Mouse (Mus musculus) embryonic facial prominence, embryonic 10.5 days (tissue): Measurements from ENCODE around the gene A1bg. TPM values are rescaled to one million over a fixed set of nuclear protein-coding genes. Genes with fewer than 3 reads are reported as not detected.

Experiments
- DNase-seq: peaks from one replicate; pipeline ENCODE4 v3.0.0-alpha.2; 2017; ENCODE audit warnings: low spot score
- H3K27ac ChIP-seq: fragments of 300-500 bp; sonication (generic); replicated peaks from 2 replicates; pipeline ENCODE4 v1.5.1; 2016; ENCODE audit warnings: mild to moderate bottlenecking
- H3K27me3 ChIP-seq: fragments of 300-500 bp; sonication (generic); replicated peaks from 2 replicates; pipeline ENCODE4 v1.6.1; 2016; ENCODE audit warnings: low read depth, mild to moderate bottlenecking; ENCODE audit not compliant: poor library complexity, severe bottlenecking
- H3K36me3 ChIP-seq: fragments of 300-500 bp; sonication (generic); replicated peaks from 2 replicates; pipeline ENCODE4 v1.6.1; 2016; ENCODE audit warnings: mild to moderate bottlenecking, moderate library complexity
- H3K4me1 ChIP-seq: fragments of 300-500 bp; sonication (generic); 2 replicates; pipeline ENCODE4 v1.6.1; 2016
- H3K4me3 ChIP-seq: fragments of 300-500 bp; sonication (generic); 2 replicates; pipeline ENCODE4 v1.5.1; 2016; ENCODE audit warnings: mild to moderate bottlenecking, moderate library complexity
- H3K9me3 ChIP-seq: fragments of 300-500 bp; sonication (generic); 2 replicates; pipeline ENCODE4 v1.6.1; 2016; ENCODE audit warnings: mild to moderate bottlenecking
- WGBS: fragments of 180-500 bp; shearing (Covaris S2); methylation state at CpG from one replicate; pipeline ENCODE4 v1.1.7; 2016; 5-methylcytosine and 5-hydroxymethylcytosine counted together
- polyA plus RNA-seq: library from polyadenylated mRNA; unstranded; fragments of >200 nt; fragmentation: Nextera tagmentation; extraction: Ambion mirVana; gene quantifications from 2 replicates; pipeline ENCODE4 v1.2.1, GENCODE M21; 2016

Gene A1bg
- polyA plus RNA-seq, 1 experiment from 2014 or later, result not detected

- Histone ChIP-seq H3K4me3 (no peak overlapping the region), H3K4me1 (peaks cover 37% of the 10 kb centered on the region), H3K36me3 (no peaks in the 10 kb centered on the region), H3K27me3 (no peaks in the 10 kb centered on the region), H3K27ac (peak overlapping the region; percentile 48), H3K9me3 (peaks cover 3% of the 10 kb centered on the region; the same call in 1 of the 2 replicates)
- 79% methylated on average over 4 of the region's 4 CpGs for WGBS
- DNase-seq, result no peak
Observed at GRCm38 (mm10) chr15:60854151-60854550, 68.7 kb downstream of the A1bg start.

GRCm38 (mm10) chr15:60853231-60853999, 69.4 kb downstream of the A1bg start, which contains the start of gene Fam84b:
TSS of gene Fam84b (minus strand) at chr15:60853778.
- H3K4me3 ChIP-seq, result no peak within 1 kb of the TSS
- no peaks in the 10 kb centered on the region for H3K27me3 ChIP-seq
- no peaks in the 10 kb centered on the region for H3K36me3 ChIP-seq
- H3K9me3 ChIP-seq, result peaks cover 3% of the 10 kb centered on the region; the same call in 1 of the 2 replicates
- H3K27ac ChIP-seq, result peak within 1 kb of the TSS; percentile 77
- WGBS, result 15% methylated on average over 17 of the region's 17 CpGs
- peaks cover 44% of the 10 kb centered on the region for H3K4me1 ChIP-seq
- DNase-seq, result peak; percentile 82

GRCm38 (mm10) chr15:60848630-60849029, 74.2 kb downstream of the A1bg start:
- Histone ChIP-seq H3K27ac (no peak overlapping the region), H3K27me3 (no peaks in the 10 kb centered on the region), H3K9me3 (no peaks in the 10 kb centered on the region), H3K4me1 (peaks cover 56% of the 10 kb centered on the region), H3K36me3 (no peaks in the 10 kb centered on the region), H3K4me3 (no peak overlapping the region)
- DNase-seq, result no peak
- WGBS, result 62% methylated on average over 3 of the region's 3 CpGs

Other genes with a start within 250 kb of the A1bg start
- gene Fam84b, start 69.2 kb downstream of the A1bg start, polyA plus RNA-seq, result 14.0 and 15.5 TPM in 2 replicates